Mouse (Mus musculus) bone marrow, adult 2 months (tissue): Measurements from ENCODE around the gene Dock2.

ENCODE experiments used
- CTCF ChIP-seq: fragments of 200-500 bp; IDR thresholded peaks from 2 replicates; pipeline ENCODE4 v1.5.1; 2011; ENCODE audit warnings: low read length, control low read depth; ENCODE audit not compliant: control insufficient read depth, insufficient read depth
- POLR2A ChIP-seq: fragments of 200-500 bp; IDR thresholded peaks from 2 replicates; pipeline ENCODE4 v1.6.1; 2011; ENCODE audit warnings: low read depth, mild to moderate bottlenecking, control low read depth, low read length, borderline replicate concordance; ENCODE audit not compliant: control insufficient read depth

DNA sequence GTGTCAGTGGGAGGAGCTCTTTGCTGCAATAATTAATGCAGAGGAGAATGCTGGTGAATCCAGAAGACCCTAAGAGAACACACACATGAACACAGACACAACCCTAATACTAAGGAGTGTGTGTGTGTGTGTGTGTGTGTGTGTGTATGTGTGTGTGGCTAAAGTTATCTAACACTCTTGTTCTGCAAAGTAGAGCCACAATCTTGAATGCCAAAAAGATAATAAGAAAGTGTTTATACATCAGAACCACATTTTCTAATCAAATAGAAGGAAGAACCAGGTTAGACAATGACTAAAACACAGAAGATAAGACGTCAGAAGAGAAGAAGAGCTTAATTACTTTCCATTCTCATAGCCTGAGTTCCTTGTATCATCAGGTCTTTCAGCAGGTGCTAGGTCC, 408.1 kb downstream of the Dock2 start:
- no peak for TF ChIP-seq CTCF
- no peak for TF ChIP-seq POLR2A
